Mouse (Mus musculus): ENCODE data around the gene Parp1.

The Parp1 gene

GRCm38 (mm10) chr1:180568761-180569452 lies at the start of gene Parp1:
Gene Parp1 (plus strand): TSS chr1:180568924.
- DNase-seq: peak; percentile 97 to 98

DNA sequence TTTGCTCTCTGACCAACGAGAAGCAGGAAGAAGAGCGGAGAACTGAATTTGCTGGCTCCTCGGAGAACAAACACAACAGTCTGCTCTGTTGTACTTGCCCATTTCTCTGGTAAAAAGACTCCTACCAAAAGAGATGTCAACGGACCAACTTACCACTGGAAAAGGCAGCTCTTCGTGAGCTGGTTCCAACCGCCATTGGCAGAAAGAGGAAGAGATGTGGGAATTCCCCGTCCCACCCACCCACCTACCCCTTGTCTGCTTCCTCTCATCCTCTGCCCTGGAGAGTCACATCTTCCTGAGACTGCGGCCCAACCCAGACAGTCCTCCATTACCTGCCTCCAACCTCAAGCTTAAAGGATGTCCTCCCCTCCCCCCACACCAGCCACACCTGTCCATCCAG lies 49.2 kb upstream of the Parp1 start:
- no peak for DNase-seq

DNA sequence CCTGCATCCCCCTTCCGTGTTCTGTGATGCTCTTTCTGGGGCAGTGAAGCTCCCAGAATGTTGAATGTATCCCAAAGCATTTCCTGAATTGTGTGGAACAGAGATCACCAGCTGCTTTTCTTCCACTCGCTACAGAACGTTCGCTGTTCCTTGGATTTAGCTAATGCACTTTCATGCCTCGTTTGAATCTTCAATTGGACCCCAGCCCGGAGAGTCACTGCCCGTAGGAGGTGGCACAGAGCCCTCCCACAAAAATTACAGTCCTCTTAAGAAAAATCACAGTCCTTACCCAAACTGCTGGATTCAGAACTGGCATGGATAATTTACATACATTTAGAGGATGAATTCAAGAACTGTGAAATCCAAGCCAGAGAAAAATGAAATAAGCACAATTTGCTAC lies 48.5 kb upstream of the Parp1 start:
- DNase-seq: peak; percentile 69 to 71

- no peak for DNase-seq
Observed at GRCm38 (mm10) chr1:180523320-180523719, 45.4 kb upstream of the Parp1 start.

GRCm38 (mm10) chr1:180525301-180525700 lies 43.4 kb upstream of the Parp1 start:
- DNase-seq: peak in 1 of 2 experiments; percentile 55

DNA sequence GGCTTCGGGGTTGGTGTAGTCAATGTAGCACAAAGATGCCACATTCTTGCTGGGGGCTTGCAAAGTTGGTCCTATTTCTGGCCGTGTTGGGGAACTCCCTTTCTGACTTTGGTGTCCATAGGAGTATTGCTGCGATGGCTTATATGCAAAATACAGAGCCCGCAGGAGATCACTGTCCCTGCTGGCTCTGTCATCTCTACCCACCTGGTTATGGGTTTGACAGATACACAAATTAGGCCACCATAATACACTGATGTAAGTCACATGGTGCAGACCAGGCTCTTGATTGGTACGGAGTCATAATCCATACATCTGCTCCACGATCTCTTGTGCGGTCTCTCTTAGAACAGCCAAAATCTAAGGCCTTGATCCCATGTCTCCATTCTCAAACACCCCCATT lies 38.9 kb upstream of the Parp1 start:
- no peak for DNase-seq

DNA sequence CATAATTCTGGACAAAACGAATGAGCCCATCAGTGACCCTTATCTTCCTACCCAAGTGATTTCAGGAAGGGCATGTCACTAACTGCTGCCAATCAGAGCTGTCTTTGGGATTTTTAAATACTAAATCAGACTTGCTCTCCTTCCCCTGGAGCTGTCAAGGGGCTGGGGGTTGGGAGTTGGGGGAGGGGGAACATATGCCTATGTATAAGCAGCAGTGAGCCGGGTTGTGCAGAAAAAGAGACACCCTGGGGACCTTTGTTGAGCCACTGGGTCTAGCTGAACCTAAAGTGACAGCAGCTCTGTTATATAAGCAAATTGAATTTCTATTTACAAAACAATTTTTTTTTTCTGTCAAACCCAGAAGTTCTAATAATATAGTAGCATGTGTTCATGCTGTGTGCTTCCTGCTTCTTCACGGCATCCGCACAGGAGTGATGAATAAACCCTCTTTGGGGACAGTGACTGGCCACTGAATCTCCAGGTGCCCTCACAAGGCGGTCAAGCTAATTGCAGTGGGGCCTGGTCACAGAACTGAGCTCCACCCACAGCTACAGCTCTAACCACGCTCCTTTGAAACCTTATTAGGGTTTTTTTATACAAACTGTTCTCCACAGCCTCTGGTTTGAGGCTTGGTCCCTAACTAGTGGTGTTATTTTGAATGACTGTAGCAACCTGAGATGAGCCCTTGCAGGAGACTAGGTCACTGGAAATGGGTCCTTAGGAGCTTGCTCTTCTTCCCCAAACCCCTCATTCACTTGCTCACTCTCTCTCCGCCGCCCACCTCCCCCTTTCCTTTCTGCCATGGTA lies 38.1 kb upstream of the Parp1 start:
- DNase-seq: no peak

DNA sequence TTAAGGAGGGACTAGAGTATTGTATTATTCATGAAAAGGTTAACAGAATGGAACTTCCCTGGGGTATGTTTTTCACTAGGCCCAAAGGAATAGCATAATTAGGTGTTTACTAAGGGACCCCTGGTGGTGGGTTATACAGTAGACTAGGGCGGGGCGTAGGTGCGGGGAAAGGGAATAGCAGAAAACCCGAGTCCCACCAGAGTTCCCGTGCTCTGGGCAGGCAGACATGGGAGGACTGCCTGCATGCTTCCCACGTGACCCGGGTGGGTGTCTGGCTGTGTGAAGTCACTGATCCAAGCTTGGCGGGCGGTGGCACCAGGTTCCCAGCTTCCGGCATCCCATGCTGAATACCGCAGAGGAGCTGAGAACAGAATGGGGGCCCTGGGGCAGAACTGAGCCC lies 36.1 kb upstream of the Parp1 start:
- DNase-seq: no peak

DNA sequence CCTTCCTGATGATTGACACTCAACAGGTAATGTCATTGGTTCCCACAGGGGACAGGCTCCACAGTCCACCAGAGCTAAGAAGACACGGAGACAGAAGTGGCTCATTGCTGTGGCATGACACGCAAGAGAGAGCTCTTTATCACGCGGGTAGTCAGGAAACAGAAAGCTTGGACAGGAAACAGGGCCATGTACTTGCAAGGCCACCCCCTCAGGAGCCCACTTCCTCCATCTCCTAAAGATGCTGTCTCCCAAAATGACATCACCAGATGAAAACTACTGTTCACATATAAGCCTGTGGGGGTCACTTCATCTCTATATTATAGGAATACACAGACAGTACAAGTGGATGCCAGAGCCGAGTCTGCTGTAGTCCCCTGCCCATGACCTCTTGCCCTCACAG lies 32.0 kb upstream of the Parp1 start:
- DNase-seq: no peak

- DNase-seq: no peak
Observed at GRCm38 (mm10) chr1:180541251-180541650, 27.5 kb upstream of the Parp1 start.

- peak; percentile 27 to 31 for DNase-seq
Observed at GRCm38 (mm10) chr1:180541883-180542711, 26.6 kb upstream of the Parp1 start.

- DNase-seq: no peak
Observed at GRCm38 (mm10) chr1:180542712-180543371, 25.9 kb upstream of the Parp1 start.

DNA sequence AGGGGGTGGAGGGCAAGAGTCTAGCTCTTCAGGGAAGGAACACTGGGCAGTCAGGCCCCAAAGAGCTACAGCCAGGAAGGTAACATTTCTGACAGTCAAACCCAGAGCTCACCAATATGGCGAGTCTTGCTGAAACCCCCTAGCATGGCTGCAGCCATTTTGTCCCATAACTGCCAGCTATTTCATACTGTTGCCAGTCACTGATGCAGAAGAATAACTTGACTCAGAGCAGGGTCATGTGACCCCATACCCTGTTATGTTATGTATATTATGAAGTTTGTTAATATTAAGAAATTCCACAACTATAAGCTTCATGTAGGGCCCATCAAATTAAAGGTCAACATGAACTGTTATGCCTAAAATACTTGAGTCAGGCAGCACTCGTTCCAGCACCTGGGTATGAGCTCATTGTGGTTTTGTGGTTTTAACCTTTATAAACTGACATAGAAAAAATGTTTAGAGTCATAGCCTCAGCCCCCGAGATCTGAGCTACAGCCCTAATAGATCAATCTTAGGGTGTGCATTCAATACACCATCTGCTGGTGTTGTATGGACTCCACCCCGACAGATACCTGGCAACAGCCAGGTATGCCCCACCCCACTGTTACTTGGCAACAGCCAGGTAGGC lies 22.7 kb upstream of the Parp1 start:
- DNase-seq: no peak

GRCm38 (mm10) chr1:180546798-180547750 lies 21.6 kb upstream of the Parp1 start:
- no peak for DNase-seq

DNA sequence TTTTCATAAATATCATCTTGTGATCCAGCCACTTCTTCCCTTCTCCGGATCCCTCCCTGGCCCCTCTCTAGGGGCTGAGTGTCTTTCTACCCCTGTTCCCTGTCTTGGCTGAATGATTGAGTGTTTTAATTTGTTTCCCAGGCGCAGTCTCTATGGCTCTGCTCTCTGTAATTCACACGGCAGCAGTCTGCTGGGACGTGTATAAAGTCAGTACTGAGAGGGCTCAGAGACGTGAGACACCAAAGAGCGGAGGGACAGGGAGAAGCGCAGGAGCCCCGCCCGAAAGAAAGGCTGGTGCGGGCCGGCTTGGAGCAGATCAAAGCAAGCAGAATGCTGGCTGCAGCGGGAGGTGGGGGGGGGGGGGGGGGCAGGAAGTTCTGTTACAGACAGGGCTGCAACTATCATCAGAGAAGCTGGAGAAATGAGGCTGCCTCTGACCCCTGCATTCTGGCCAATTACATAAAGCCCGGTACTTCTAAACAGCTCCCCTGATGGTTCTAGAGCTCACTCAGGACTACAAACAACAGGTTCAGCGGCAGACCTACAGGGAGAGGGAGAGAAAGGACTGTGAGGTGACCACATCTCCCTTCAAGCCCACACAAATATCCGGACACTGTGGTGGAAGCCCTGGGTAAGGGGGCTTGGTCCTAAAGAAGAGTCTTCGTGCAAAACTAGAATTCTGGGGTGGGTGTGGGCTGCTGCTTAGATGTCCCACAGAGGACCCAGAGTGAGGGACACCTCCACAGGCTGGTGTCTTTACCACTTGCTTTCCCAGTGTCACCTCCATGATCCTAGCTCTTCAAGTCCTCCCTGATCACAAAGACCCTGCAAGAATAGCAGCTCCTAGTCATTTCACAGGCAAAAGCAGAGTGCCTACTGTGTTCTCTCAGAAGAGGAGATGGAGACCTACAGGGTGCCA lies 20.7 kb upstream of the Parp1 start:
- DNase-seq: peak in 1 of 2 experiments; percentile 46

DNA sequence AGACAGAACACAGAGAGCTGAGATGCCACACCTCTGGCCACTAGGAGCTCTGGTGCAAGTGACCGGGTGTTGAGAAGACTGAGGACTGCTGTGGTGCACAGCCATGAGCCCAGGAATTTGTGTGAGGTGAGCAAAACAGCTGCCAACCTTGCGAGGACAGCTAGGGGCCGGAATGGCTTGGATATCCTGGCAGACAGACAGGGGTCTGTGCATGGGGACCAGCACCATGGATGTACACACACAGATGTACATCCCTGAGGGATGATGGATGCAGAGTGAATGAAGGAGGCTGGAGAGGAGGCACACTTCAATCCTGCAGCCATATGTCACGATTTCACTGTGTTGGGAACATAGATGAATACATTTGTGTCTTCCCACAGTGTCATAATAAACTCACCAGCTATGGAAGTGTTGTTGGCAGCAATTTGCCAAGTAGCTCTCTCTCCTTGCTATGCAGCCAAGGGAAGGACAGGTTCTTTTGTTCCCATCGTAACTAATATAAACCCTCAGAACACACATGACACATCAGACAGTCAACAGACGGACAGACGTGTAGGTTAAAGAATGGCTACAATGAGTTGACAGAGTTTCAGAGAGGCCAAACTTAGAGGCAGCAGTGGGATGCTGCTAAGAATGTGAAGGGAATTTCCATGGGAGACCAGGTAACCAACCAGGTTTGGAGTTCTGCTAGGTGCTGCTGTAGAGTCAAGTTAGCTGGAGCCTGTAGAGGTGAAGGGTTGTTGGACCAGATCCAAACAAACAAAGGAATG lies 19.0 kb upstream of the Parp1 start:
- DNase-seq: no peak

- DNase-seq: peak; percentile 79 to 83
Observed at GRCm38 (mm10) chr1:180550770-180551169, 18.0 kb upstream of the Parp1 start.

DNA sequence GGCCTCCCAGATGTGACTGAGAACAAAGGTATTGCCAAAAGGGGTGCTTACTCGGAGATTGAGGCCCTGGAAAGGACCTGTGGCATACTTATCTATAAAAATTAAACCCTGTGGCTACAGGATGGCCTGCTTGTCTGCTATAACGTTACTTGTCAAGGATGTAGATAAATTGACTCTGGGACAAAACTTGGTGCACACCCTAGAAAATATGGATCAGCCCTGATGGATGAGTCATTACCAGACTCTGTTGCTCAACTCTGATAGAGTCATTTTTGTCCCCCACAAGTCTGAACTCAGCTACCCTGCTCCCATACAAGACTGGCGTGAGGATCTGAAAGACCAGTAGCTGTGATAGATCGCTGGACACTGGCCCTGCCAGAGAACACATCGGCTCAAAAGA lies 11.8 kb upstream of the Parp1 start:
- DNase-seq: no peak

GRCm38 (mm10) chr1:180559454-180559853 lies 9.3 kb upstream of the Parp1 start:
- DNase-seq: no peak
